Mouse (Mus musculus): ENCODE measurements around the gene Sox5. TPM values are rescaled to one million over a fixed set of nuclear protein-coding genes. Genes with fewer than 3 reads are reported as not detected.

The Sox5 gene
- total RNA-seq, 2 experiments from 2014 or later, result 1.9 to 2.5 TPM

- no peak for DNase-seq
Observed at GRCm38 (mm10) chr6:144652876-144653275, 128.9 kb downstream of the Sox5 start.

- no peak for DNase-seq
Observed at GRCm38 (mm10) chr6:144648896-144649295, 132.9 kb downstream of the Sox5 start.

GRCm38 (mm10) chr6:144648124-144648591 is 133.6 kb downstream of the Sox5 start:
- no peak for DNase-seq

- no peak for DNase-seq
Observed at GRCm38 (mm10) chr6:144646331-144646730, 135.4 kb downstream of the Sox5 start.

- no peak for DNase-seq
Observed at GRCm38 (mm10) chr6:144645796-144646195, 136.0 kb downstream of the Sox5 start.

DNA sequence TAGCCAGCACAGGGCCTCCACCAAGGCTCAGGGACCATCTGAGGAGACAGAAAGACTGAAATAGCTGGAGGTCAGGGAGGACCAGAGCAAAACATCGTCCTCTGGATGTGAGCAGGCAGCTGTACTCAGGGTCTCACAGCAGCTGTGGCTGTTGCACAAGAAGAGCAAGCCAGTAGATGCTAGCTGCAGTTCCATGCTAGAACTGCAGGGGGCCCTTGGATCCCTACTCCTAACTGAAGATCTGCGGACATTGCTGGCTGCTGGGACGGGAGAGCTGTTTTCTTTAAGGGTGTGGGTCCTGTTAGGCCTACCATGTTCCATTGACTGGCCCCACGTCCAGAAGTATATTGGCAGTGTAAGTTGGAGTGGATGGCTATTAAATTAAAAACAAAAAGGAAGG is 137.1 kb downstream of the Sox5 start:
- DNase-seq, result peak; percentile 49

DNA sequence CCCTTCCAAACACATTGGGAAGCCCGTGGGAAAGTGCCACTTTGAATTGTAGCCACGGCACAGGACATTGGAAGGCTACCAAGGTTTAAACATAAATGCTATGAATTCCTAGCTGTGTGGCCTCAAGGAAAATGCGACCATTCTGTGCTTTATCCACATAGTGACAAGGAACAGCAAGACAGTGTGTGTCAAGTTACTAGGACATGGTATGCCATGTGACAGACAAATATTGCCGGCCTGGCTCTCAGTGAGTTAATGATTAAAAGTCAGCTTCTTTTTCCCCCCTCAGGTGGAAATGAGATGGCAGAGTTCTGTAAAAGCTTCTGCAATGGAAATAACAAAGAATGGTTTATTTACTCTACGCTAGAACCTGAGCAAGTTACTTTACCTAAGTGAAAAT is 138.2 kb downstream of the Sox5 start:
- no peak for DNase-seq

- no peak for DNase-seq
Observed at GRCm38 (mm10) chr6:144641888-144642287, 139.9 kb downstream of the Sox5 start.

DNA sequence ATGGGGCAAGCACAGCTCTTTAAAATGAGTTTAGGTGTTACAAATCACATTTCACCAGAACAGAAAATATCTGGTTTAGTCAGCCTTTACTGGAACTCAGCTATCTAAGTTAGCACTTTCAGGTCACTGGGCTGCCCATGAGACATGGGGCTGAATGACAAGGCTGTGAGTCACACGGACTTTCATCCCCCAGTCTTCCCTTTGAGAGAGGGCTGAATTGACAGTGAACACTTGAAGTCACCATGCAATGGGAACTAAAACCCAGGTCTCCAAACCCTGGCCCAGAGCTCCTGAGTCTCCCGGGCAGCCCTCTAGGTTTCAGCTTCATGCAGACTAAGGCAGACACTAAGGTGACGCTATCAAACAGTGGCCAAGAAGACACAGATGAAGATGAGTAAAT is 141.2 kb downstream of the Sox5 start:
- no peak for DNase-seq

DNA sequence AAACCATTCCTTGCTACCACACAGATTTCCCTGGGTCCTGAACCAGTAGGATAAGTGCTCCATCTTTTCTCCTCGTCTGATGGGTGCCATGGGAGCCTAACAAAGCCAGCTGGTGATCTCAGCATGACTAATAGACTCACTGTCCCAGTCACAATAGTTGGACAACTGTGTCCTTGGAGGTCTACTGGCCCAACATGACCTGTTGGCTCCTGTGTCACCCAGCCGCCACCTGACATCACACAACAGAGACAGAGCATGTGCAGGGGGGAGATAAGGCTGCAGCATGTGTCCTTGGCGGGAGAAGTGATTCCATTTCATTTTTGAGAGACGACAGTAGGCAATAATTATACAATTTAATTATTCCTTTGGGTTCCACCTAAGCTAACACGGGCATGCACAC is 143.2 kb downstream of the Sox5 start:
- no peak for DNase-seq

GRCm38 (mm10) chr6:144627539-144628115 is 154.2 kb downstream of the Sox5 start:
- no peak for DNase-seq

- no peak for DNase-seq
Observed at GRCm38 (mm10) chr6:144621089-144621769, 160.5 kb downstream of the Sox5 start.

DNA sequence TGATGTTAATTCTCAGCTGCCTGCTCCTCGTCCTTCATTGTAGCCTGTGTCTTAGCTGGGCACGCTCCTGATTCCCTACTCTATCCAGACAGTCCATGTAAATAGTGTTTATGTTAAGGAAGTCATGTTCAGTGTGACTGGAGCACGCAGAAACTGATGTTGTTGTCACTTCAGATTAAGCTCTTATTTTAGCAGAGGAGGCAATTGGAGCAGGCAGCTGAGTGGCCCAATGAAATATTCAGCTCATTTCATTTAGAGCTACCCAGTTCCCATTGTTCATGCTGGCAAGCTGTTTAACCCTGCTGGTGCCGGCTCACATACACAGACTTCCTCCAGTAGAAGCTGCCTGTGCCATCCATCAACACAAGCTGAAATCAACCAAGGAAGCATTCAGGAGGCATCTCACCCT is 170.4 kb downstream of the Sox5 start:
- no peak for DNase-seq

- no peak for DNase-seq
Observed at GRCm38 (mm10) chr6:144610878-144611277, 170.9 kb downstream of the Sox5 start.

DNA sequence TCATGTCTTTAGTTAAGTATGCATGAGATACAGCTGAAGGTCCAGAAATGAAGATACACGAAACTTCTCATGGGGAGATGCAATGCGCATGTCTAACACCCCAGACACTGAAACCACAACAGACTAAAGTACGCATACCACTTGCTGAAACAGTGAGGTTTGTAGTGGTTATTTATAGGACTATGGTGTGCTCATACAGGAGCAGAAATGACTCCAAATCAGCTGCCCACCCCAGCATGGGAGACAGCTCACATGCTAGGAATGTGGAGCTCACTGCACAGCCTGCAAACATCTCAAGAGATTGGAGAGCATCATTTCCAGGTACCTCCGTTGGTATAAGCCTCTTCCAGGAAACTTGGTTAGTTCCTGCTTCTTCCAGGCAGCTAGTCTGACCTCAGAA is 178.9 kb downstream of the Sox5 start:
- no peak for DNase-seq

GRCm38 (mm10) chr6:144600351-144600750 is 181.4 kb downstream of the Sox5 start:
- DNase-seq, result no peak

- no peak for DNase-seq
Observed at GRCm38 (mm10) chr6:144598324-144598973, 183.3 kb downstream of the Sox5 start.

DNA sequence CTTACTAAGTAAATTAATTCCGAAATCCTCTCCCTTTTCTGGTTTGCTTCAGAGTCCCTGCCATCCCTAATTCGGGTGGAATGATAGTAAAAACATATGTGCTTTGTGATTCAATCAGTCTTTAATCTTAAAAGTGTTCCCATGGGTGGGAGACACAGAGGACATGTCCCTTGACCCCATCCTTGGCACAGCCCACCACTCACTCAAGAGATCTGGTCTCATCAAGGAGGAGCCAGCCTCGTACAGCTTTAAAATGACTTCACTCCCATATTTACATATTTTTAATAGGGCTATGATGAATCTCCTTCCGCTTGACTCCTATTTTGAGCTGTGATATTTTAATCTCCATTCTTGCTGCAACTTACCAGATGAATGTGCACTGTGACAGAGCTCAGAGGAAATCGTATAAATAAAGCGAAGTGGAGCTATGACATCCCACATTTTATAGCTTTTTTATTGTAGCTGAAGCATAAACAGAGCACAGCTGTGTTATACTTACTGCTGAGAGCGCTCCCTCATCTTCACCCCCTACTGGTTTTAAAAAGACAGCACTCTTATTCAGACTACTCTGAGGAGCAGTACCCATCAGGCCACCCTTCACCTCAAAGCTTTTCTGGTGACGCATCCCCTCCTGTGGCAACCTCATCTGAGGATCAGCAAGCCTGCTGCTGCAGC is 185.1 kb downstream of the Sox5 start:
- no peak for DNase-seq

DNA sequence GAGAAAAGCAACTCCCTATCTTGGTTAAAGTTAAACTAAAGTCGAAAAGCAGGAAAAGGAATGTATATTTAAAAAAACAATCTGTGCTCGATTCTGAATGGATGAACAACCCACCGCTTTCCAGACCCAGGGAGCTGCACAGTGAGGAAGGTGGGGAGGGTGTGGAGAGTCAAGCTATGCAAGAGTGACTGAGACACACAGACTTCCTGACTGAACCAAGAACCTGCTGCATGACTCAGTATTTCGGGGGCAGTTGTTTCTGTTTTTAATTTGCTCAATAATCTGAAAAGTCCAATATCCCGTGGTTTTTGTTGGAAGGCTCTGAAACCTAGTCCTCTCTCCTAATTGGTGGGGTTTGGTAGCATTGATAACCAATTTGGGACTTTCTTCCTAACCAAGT is 196.9 kb downstream of the Sox5 start:
- DNase-seq, result no peak

- DNase-seq, result no peak
Observed at GRCm38 (mm10) chr6:144584074-144584840, 197.5 kb downstream of the Sox5 start.

GRCm38 (mm10) chr6:144579301-144579700 is 202.5 kb downstream of the Sox5 start:
- DNase-seq, result no peak

DNA sequence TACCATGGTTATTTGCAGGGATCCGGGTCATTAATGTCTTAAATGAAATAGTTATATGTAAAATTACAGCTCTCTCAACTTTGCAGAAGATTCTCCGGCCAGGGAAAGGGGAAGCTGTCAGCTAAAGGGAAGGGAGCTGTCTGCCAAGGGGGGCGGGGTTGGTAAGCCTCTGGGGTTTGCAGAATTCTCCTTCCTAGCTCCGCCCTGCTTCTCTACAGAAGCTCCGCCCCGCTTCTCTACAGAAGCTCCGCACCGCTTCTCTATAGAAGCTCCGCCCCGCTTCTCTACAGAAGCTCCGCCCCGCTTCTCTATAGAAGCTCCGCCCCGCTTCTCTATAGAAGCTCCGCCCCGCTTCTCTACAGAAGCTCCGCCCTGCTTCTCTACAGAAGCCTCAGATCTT is 210.9 kb downstream of the Sox5 start:
- DNase-seq, result no peak

Data from gastrocnemius, postnatal 10 days (tissue).